Mouse (Mus musculus) heart, adult 18-20 months (tissue): ENCODE results near the gene Edar. TPM values are rescaled to one million over a fixed set of nuclear protein-coding genes. Genes with fewer than 3 reads are reported as not detected.
"Not testable (repeated sequence)": the region's sequence is repeated elsewhere in the genome, so short reads cannot be mapped to it uniquely, and the experiment has no call there.

Experiments used
- DNase-seq, 2 experiments: peaks; one replicate each; pipeline ENCODE4 v3.0.0; 2021 to 2022; ENCODE audit warnings: mixed read lengths in 1 of 2
- long read RNA-seq, 2 experiments: library from polyadenylated mRNA; stranded (forward); transcript quantifications; one replicate each; pipeline ENCODE4 v2.0.0; 2021
- total RNA-seq, 2 experiments: library from RNA; stranded (reverse); gene quantifications; 2 replicates each; pipeline ENCODE4 v1.2.3; 2021

Gene Edar
- total RNA-seq = under 1 TPM; 0.30 to 0.31 TPM
- long read RNA-seq, experiment 1 = 0 reads
- long read RNA-seq, experiment 2 = 0 reads

DNA sequence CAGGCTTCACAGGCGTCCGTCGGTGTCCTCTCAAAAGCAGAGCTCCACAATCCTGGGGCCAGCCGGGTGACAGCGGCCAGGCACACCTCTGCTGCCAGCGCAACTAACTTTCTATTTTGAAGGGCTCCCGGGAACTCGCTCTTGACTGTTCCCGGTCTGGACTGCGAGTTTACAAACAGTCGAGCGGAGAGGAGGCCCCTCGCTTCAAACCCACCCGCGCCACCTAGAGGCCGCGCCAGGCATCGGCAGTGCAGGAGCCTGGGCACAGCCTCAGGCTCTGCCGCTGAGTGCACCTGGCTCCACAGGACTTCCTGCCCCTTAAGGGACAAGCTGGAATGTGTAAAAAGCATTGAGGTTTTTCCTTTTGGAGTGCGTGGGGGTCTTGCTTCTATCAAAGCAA is at the start of gene Edar:
TSS of gene Edar (minus strand) at position 122 of the 400 bp plus-strand sequence.
- DNase-seq = peak; percentile 74 to 84

DNA sequence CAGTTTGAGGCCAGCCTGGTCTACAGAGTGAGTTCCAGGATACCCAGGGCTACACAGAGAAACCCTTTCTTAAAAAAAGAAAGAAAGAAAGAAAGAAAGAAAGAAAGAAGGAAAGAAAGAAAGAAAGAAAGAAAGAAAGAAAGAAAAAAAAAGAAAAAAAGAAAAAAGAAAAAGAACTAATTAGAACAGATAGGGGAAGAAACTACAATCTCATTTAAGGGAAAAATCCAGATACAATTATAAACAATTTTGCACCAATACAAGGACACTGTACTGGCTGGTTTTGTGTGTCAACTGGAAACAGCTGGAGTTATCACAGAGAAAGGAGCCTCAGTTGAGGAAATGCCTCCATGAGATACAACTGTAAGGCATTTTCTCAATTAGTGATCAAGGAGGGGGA is 42.7 kb upstream of the Edar start, which contains the start of gene Gm17542:
TSS of gene Gm17542 (minus strand) at position 101 of the 400 bp plus-strand sequence.
- DNase-seq = not testable (repeated sequence)

DNA sequence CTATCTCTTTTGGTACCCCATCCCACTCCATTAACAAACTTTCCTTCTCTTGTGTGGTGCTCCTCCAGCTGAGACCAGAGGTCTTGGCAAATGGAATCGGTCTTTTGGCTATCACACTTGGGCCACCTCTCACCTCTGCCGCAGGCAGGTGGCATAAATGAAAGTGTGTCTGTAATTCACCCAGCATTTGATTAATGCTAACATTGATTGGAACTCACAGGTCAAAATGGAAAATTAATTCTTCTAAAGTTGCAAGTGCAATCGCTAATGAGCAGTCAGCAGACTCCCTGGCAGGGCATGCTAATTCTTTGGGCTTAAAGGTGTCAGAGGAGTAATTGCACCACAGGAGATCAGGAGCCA is 39.3 kb upstream of the Edar start:
- DNase-seq = no peak

DNA sequence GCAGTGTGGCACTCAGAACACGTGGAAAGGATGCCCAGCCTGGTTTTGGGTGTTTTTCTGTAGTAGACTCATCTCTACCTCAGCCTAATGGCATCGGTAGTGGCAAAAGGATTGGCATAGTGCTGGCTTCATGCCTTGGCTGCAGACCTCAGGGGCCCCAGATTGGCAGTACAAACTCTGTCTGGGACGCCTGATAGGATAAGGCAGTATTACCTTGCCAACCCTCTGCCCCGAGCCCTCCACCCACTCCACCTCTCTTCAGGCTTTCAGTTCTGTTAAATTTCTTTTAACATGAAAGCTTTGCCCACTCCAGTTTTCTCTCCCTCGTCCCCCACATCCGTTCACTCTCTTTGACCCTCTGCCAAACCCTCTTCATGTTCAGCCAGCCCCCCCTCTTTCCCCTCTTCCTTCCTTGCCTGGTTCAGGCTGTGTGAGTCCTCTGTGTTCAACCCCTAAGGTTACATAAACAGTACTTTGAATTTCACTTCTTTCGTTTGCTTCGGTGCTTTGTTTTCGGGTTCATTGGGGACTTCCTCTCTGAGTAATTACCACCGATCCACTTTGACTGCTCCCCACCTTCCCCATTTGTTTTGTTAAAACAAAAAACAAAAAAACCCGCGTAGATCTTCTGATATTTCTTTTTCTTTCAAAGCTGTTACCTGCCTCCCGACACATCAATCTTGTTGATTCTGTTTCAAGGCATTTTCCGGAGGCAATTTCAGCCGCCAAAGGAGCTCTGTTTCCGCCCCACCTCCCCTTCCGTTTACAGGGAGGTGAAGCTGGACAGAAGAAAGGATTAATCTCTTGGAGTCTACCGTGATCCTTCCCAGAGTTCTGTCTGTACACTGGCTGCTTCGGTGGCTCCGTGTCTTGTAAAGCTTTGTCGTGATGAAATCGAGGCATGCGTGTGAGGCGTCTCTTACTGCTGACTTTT is 38.7 kb upstream of the Edar start:
- peak; percentile 7 to 15 for DNase-seq

DNA sequence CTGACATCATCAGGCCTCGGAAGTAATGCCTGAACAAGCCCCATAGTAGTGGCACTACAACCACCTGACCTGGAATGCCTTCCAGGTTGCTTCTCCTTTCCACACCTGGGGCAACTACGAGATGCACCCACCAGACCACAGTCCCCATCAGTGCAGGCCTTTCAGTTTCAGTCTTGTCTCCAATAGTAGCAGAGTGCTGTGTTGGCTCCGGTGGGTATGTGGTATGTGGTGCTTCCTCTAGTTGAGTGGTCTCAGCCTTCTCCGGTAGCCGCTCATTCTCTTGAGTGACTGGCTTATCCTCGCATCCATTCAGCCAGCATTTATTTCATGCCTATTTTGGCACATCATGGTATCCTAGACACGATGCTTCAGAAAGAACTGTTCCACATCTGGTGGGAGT is 37.8 kb upstream of the Edar start:
- DNase-seq = no peak

DNA sequence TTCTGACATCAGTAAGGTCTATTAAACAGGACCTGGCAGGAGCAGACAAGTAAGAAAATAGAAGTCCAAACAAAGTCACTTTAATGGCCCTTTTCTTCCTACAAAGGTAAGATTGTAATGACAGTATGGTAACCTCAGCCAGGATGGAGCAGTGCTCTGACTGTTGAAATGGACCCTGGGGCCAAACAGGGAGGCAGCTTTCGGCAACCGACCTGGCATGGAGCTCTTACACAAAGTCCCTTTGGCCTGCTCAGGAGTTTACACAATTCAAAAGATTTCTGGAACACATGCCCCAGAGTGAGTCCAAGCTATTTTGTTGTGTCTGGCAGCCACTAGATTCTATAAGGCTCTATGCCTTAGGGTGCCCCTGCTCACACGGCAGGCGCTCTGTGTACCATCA is 33.6 kb upstream of the Edar start:
- DNase-seq = no peak

DNA sequence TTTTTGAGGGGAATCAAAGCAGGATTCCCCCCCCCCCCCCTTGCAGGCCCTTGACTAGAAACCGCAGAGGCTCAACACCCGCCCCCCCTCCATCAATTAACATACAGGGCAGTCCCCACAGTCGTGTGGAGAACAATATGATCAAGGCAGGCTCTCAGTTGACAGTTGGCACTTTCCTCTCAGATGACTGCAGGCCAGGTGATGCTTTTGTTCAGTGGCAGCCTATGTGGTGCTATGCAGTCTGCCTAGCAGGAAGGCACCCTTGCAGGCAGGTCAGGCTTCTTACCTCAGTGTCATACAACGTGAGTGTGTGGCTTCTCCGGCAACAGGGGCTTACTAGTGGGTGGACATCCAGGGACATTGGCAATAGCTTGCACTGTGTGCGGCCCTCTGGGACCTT is 25.1 kb upstream of the Edar start:
- no peak for DNase-seq

DNA sequence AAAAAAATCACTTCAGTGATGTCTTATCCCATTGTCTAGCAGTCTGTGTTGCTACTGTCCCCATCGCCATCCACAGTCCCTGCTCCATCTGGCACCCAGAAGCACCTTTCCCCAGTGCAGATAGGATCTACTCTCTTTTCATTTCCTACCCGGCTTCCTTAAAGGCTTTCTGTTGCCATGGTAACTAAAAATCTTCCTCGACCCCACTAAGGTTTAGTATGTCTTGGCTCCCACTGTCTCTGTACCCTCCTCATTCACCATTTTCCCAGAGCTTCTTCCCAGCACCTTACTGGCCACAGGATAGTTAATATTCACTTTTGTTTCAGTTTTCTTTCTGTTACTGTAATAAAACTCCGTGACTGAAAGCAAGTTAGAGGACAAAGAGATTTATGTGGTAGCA is 24.7 kb upstream of the Edar start:
- DNase-seq = no peak

DNA sequence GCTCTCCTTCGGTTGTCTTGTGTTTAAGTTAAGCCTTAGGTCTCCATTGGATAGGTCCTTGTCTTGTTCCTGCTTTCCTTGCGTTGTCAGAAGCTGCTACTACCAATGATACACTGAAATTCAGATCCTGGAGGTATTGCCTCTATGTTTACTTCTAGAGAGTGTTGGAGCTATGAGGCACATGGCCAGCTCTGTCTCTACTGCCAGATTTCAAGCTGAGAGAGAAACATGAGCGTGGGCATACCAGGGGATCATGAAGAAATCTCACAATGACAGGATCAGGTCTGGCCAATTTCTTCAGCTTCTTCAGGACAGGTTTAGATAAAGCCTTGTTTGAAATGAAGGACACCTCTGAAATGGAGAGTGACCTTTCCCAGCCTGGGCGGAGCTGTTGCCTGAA is 23.5 kb upstream of the Edar start:
- DNase-seq = no peak

DNA sequence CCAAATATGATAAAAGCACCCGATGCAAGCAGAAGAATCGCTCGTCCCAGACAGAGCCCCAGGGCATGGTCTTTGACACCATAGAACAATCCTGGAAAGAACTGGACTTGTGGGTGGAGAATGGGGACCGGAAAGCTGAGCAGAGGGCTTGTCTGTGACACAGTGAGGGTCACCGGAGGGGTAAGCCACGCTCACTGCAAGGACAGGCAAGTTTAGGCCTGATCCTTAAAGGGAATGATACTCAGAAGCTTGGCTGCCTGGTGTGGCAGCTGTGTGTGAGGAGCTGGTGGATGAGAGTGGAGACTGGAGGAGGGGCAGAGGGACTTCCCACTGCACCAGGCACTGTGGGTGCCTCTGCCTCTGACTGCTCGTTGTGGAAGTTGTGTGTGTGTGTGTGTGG is 15.6 kb upstream of the Edar start:
- no peak for DNase-seq

DNA sequence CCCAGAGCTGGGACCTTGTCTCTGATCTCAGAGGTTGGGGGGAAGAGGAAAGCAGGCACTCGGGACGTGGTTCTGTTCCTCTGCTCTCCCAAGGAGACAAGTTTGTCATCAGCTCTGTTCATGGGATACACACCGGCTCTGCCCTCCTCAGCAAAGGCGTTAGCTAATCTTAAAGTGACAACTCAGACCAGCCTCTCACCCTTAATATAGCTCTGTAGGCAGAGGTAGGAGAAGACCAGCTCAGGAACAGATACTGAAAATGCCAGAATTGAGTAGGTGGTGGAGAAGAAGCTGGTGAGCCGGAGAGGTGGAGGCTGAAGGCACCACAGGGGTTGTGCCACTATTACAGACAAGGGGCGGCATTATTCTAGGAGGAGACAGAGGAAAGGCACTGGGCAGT is 3.8 kb upstream of the Edar start:
- no peak for DNase-seq

DNA sequence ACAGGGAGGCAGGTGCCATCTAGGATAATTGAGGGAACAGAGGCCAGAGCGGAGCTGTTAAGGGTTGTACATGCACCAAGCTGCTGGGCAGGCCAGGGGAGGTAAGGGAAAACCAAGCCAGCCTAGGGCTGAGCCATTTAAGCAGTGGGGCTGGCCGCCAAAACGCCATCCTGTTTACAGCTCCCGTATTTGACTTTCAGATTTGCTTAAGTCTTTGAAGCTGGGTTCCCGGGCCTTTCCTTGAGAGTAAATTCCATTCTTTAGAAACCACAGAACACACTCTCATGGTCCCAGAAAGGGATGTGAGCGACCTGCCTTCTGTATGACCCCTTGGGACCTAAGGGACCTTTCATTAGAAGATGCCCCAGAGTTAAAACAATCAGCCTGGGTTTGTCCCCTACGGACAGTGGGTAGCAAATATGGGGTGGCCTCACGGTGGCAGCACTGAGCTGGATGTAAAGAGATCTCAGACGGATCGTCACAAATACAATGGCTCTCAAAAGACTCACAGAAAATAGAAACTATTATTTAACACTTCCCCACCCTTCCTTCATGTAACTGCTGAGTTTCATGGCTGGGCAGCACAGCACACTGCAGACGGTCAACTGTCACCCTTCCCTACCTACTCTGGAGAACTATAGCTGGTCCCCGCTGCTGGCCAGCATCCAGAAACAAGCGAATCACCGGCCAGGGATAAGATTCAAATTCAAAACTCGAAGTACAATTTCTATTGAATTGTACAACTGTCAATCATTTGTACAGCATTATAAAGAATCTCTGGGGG is 2.0 kb downstream of the Edar start:
- DNase-seq = peak; percentile 60 to 85

DNA sequence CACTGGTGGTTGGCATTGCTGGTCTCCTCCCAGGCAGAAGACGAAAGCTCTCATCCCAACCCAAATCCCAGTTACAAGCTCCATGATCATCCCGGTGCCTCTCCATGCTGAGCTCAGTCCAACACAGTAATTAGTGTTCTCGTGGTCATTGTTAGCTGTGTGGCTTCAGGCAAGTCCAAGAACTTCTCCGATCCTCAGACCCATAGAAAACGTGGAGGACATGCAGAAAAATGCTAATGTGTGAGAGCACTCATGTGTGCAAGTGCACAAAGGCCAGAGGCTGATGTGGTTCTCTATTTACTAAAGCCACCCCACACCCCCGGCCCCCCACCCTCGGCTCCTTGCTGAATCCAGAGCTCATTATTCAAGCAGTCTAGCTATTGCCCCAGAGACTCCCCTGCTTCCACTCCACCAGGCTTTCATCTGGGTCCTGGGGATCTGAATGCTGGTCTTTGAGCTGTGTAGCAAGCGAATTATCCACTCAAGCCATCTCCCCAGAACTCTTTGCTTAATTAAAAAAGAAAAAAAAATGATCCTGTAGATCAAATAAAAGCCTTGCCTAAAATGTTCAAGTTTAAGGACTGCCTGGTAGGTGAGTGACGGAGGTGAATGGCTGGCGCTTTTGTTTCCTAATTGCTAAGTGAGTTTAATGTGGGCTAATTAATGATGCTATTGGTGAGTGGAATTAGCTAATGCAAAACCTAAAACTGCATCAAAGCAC is 2.7 kb downstream of the Edar start:
- DNase-seq = no peak

DNA sequence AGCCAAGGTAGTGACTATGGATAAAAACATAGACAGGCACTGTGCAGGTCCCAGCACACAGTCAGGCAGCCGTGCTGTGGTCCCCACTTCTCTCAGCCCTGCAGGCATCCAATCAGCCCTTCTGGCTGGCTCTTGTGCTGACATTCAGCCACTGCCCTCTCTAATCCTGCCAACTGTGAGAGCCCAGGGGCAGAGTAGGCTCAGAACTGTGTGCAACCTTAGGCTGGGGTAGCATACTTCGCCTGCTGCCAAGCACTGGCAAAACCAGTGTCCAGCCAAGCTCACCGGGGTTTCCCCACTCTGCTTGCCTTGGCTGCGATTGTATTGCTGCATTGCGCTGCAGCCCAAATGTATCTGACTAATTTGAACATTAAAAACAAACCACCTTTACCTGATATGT is 11.6 kb downstream of the Edar start:
- peak; percentile 42 to 74 for DNase-seq

DNA sequence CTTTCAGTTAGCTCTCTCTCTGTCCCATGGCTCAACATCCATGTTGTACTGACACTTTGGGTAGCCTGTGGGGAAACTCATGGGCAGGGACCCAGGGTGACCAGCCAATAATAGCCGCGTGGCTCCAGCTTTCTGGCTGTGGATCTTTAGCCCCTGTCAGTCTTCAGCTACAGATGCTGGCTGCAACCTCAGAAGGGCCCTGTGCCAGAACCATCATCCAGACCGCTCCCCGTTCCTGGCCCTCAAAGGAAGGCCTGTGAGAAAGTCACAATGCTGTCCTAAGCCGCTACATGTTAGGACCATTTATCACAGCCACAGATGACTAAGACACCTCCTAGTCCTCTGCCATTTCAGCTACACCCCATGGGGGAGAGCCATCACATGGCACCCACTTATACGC is 12.0 kb downstream of the Edar start:
- peak; percentile 60 to 67 for DNase-seq

DNA sequence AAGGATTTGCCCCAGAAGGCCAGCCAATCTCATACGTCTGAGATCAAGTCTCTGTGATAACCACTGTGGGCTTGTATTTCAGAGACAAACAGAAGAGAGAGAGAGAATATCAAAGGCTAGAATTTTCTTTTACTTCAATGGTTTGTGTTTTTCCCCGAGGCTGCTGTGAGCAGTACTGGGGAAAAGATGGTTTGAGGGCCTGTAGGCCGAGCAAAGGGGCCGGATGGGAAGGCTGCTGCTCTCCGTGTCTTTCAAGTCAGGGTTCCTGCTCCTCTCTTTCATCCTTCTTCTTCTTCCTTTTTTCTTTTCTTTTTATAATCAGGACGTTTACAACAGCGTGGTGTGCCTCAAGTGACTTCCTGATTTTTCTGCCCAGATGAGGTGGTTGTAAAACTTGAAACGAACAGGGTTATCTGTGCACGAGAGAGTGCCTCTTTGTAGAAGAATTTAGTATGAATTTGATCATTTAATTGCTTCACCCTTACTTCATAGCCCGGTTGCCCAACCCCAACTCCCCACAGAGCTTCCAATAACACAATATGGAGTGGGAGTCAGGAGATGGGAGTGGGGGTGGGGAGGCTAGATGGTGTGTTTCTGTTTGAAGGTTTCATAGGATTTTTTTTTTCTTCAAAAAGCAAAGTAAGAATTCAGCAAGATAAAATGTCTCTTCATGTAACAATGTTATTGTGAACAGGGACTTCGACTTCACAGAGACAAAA is 16.0 kb downstream of the Edar start:
- DNase-seq = no peak

DNA sequence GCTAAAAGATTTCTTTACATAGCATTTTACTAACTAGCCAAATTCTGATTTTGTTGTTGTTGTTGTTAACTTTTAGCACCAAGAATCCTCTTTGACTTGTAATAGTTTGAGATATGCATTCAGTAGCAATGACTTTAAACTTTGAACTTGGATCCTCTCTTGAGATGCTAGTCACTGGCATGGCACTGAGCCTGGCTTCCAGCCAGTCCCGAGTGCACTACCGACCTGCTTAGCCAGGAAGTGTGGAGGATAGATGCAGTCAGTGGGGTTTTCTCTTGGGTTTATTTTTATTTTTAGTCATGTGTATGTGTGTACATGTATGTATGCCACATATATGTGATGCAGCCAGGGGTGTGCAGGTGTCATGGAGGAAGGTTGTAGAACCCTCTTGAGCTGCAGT is 17.7 kb downstream of the Edar start:
- no peak for DNase-seq

DNA sequence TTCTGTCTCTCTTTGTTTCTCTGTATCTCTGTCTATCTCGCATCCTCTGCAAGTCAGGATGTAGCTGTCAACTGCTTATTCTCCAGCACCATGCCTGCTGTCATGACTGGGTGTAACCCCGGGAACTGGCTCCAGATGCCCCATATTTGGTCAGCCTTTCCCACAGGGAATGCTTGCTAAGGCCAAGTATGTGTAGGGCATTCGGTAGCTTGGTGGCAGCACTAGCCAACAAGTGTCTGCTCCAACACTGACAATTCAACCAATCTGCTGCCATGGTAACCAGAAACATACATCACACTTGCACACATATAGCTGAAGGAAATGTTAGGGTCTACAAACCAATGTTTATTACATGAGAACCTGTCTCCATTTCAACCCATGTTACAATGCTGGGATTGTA is 21.8 kb downstream of the Edar start:
- peak in 1 of 2 experiments; percentile 45 for DNase-seq

DNA sequence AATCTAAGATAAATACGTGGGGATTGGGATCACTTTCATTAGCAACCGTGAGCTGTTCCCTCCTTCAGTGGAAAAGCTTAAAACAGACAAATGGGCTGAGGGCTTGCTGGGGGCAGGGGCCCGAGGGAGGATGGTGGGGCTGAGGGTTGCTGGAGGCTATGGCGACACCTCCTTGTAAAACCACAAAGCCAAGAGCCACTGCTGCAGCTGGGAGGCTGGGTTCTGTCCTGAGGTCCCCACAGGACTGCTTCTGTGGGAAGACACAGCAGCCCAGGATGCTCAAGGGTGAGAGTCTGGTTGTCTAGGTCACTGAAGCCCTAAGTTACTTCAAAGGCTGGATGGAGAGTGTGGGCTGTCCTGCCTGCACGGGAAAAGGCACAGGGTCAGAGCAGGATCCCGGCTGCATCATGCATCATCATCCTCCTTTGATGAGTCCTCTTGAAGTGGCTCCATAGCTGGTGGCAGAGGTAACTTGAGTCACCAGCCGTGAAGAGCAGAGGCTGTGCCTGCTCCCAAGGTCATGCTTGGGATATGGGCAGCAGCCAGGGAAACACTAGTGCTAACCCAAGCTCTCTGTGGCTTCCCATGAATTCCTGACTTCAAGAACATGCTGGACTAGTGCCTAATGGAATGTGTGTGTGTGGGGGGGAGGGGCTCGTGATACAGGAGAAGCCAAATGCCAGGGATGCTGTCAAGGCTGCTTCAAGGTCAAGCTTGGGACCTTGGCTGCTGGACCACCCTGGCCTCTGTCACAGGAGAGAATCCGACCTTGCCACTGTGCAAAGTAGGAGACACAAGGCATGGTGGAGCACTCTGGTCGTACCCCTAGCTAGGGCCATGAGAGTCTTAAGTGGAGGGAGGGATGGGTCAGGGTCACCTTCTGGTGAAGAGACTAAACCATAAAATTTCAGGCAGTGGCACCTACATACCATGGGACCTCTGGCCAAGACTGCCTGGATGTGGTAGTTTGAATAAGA is 22.7 kb downstream of the Edar start:
- DNase-seq = peak in 1 of 2 experiments; percentile 27

DNA sequence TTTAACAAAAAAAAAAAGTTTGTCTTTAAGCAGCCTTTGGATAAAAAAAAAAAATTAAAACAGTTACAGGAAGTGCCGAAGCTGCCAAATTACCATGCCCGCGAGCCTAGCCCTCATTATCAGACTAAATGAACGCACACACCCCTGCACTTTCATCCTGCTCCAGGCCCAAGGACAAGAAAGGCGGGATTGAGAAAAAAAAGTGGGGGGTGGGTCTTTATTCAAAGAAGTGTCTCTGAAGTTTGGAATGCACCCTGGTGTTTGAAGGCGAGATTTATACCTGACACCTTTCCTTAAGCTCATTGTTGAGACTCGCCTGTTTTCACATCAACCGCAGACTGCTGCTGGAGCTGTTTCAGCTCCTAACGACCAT is 23.4 kb downstream of the Edar start:
- no peak for DNase-seq
